Mouse (Mus musculus): Measurements from ENCODE around the gene Hist1h3i. TPM values are rescaled to one million over a fixed set of nuclear protein-coding genes. Genes with fewer than 3 reads are reported as not detected.
"Not testable (repeated sequence)": the region's sequence is repeated elsewhere in the genome, so short reads cannot be mapped to it uniquely, and the experiment has no call there.

Gene Hist1h3i
- polyA plus RNA-seq, 1 experiment from 2014 or later: 158 TPM

DNA sequence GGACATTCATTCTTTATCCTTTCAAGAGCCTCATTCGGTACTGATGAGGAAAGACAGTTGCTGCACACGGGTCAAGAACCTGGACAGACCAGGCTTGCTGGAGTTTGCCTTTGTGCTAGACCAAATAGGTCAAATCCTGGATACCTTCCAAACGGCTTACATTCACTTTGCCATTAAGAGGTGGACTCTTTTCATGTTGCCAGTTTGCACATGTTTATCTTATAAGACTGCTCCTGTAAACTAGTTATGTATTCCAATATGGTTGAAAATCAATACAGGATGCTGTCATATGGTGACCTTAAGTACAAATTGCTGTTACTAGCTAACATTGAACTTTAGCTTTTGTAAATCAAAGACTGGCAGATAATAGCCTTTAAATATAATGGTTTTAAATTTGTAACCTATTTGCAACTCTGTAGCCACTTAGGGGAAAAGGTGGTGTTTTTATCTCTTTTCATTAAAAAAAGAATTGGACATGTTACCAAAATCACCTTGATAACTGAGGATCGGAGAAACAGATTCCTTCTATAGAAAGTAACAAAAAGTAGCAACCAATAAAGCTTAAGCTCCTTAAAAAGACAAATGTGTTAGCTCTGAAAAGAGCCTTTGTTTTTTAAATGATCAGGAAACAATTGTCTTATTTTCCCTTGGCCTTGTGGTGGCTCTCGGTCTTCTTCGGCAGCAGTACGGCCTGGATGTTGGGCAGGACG is 3.2 kb upstream of the Hist1h3i start:
- H3K27me3 ChIP-seq (ENCODE audit: control insufficient read depth, insufficient read depth, low read depth, low read length): no peaks in the 10 kb centered on the region
- H3K36me3 ChIP-seq (ENCODE audit: control insufficient read depth, insufficient read depth): no peaks in the 10 kb centered on the region
- H3K4me3 ChIP-seq (ENCODE audit: low read depth, low read length): peak overlapping the region; percentile 60
- H3K27ac ChIP-seq (ENCODE audit: low read length): peak overlapping the region; percentile 97
- H3K9me3 ChIP-seq (replicated peaks; ENCODE audit: control insufficient read depth, low read length): no peaks in the 10 kb centered on the region
- peaks cover 30% of the 10 kb centered on the region for H3K4me1 ChIP-seq (ENCODE audit: control insufficient read depth, low read depth, low read length)
- no peak for ATAC-seq (ENCODE audit: low read depth)
- 6% methylated on average over 8 of the region's 8 CpGs for WGBS (ENCODE audit: insufficient replicate concordance)
- H3K9ac ChIP-seq (ENCODE audit: low read depth, low read length): peak overlapping the region; percentile 81
- peak overlapping the region; percentile 77 for H3K4me2 ChIP-seq (ENCODE audit: low read depth, low read length)

DNA sequence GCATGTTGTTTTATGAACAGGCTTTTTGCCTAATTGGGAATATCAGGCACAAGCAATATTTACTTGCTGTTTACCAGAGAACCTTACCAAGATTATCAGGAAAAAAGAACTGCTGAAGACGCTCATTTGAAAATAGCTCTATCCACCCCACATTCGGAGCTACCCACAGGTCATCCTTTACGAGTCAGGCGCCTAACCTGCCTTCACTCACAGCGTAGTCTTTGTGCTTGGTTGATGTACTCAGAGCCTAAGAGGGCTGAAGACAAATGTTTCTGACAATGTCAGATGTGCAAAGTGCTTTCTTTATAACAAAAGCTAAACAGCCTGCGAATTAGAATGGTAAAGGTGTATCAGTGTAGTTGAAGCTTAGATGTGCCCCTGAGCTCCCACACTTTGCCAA is 1.1 kb upstream of the Hist1h3i start:
- no peak for ATAC-seq (ENCODE audit: low read depth)
- peaks cover 29% of the 10 kb centered on the region for H3K4me1 ChIP-seq (ENCODE audit: control insufficient read depth, low read depth, low read length)
- 54% methylated on average over 6 of the region's 6 CpGs for WGBS (ENCODE audit: insufficient replicate concordance)
- H3K27me3 ChIP-seq (ENCODE audit: control insufficient read depth, insufficient read depth, low read depth, low read length): no peaks in the 10 kb centered on the region
- peak overlapping the region; percentile 73 for H3K9ac ChIP-seq (ENCODE audit: low read depth, low read length)
- H3K4me2 ChIP-seq (ENCODE audit: low read depth, low read length): peak overlapping the region; percentile 82
- peak overlapping the region; percentile 62 for H3K4me3 ChIP-seq (ENCODE audit: low read depth, low read length)
- H3K9me3 ChIP-seq (replicated peaks; ENCODE audit: control insufficient read depth, low read length): no peaks in the 10 kb centered on the region
- H3K27ac ChIP-seq (ENCODE audit: low read length): peak overlapping the region; percentile 99
- no peaks in the 10 kb centered on the region for H3K36me3 ChIP-seq (ENCODE audit: control insufficient read depth, insufficient read depth)

DNA sequence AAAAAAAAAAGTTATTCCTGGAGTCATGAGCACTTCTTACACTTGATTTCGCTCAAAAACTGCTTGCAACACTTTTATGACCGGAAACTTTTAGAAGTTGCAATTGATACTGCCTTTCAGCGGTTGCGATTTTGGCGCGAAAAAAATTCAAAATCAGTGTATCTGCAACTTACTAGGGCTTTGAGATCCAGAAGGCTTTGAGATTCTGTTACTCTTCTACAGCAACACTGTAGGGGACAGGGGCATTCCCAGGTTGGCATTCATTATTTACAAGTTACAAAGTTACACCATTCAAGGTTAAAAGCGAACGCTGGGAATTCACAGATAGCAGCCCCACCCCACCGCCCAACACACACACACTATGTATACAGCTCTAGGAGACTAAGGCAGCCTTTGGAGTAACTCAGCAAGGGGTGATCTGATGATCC is 578 bp upstream of the Hist1h3i start:
- Histone ChIP-seq H3K9me3 (replicated peaks; ENCODE audit: control insufficient read depth, low read length) (no peaks in the 10 kb centered on the region), H3K4me3 (ENCODE audit: low read depth, low read length) (peak overlapping the region; percentile 62), H3K4me1 (ENCODE audit: control insufficient read depth, low read depth, low read length) (peaks cover 29% of the 10 kb centered on the region), H3K27me3 (ENCODE audit: control insufficient read depth, insufficient read depth, low read depth, low read length) (no peaks in the 10 kb centered on the region), H3K9ac (ENCODE audit: low read depth, low read length) (peak overlapping the region; percentile 73), H3K27ac (ENCODE audit: low read length) (peak overlapping the region; percentile 99), H3K4me2 (ENCODE audit: low read depth, low read length) (peak overlapping the region; percentile 82), H3K36me3 (ENCODE audit: control insufficient read depth, insufficient read depth) (no peaks in the 10 kb centered on the region)
- WGBS (ENCODE audit: insufficient replicate concordance): 2% methylated on average over 9 of the region's 9 CpGs
- ATAC-seq (ENCODE audit: low read depth): no peak

DNA sequence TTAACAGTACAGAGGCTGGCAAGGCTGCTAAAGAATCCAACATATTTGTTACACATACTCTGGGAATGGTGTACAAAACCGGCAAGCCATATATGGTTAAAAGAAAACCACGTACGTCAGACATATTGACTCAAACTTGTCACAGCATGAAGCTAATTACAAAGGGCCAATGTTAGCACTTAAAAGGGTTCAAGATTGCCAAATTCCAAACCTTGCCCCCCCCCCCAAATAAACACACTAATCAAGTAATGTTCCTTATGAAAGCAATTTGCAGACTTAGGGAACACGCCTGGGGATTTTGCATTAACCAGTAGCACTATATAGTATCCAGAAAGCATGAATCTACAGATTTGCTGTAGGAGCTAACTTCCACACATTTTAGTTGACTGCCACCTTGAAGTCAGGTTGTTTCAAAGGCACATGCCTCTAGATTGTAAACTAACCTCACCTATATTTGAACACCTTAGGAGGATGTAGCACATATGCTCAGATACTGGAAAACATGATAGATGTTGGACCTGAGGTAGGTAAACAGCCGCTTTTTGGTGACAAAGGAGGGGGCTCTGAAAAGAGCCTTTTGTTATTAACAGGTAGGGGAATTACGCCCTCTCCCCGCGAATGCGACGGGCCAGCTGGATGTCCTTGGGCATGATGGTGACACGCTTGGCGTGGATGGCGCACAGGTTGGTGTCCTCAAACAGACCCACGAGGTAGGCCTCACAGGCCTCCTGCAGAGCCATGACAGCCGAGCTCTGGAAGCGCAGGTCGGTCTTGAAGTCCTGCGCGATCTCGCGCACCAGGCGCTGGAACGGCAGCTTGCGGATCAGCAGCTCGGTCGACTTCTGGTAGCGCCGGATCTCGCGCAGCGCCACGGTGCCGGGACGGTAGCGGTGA is 562 bp downstream of the Hist1h3i start:
- peak overlapping the region; percentile 62 for H3K4me3 ChIP-seq (ENCODE audit: low read depth, low read length)
- not testable (repeated sequence) for H3K36me3 ChIP-seq (ENCODE audit: control insufficient read depth, insufficient read depth); H3K9me3 ChIP-seq (replicated peaks; ENCODE audit: control insufficient read depth, low read length); H3K27me3 ChIP-seq (ENCODE audit: control insufficient read depth, insufficient read depth, low read depth, low read length)
- peak overlapping the region; percentile 82 for H3K4me2 ChIP-seq (ENCODE audit: low read depth, low read length)
- WGBS (ENCODE audit: insufficient replicate concordance): under 1% methylated on average over 15 of the region's 35 CpGs
- H3K9ac ChIP-seq (ENCODE audit: low read depth, low read length): peak overlapping the region; percentile 71
- peak overlapping the region; percentile 99 for H3K27ac ChIP-seq (ENCODE audit: low read length)
- peak; percentile 1; the same call in 1 of the 2 replicates for ATAC-seq (ENCODE audit: low read depth)
- H3K4me1 ChIP-seq (ENCODE audit: control insufficient read depth, low read depth, low read length): peaks cover 23% of the 10 kb centered on the region

DNA sequence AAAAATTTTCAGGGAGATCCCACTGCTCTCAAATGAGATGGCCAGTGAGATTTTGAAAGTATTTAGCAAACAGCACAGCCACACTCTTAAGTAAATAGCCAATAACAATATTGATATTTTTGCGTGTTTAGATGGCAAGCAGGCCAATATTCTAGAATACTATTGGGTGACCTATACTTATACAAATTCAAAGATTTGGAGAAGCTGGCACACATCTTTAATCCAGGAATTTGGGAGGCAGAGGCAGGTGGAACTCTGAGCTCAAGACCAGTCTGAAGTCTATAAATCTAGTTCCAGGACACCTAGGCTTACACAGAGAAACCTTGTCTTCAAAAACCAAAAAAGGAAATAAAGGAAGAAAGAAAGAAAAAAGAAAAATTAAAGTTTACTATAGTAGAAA is 1.5 kb downstream of the Hist1h3i start:
- 87% methylated on average over 1 of the region's 1 CpGs for WGBS (ENCODE audit: insufficient replicate concordance)
- no peak for ATAC-seq (ENCODE audit: low read depth)
- Histone ChIP-seq H3K9ac (ENCODE audit: low read depth, low read length) (peak overlapping the region; percentile 34), H3K4me3 (ENCODE audit: low read depth, low read length) (peak overlapping the region; percentile 44), H3K4me2 (ENCODE audit: low read depth, low read length) (peak overlapping the region; percentile 72), H3K27me3 (ENCODE audit: control insufficient read depth, insufficient read depth, low read depth, low read length) (no peaks in the 10 kb centered on the region), H3K4me1 (ENCODE audit: control insufficient read depth, low read depth, low read length) (peaks cover 32% of the 10 kb centered on the region), H3K27ac (ENCODE audit: low read length) (peak overlapping the region; percentile 89), H3K9me3 (replicated peaks; ENCODE audit: control insufficient read depth, low read length) (no peaks in the 10 kb centered on the region), H3K36me3 (ENCODE audit: control insufficient read depth, insufficient read depth) (no peaks in the 10 kb centered on the region)

DNA sequence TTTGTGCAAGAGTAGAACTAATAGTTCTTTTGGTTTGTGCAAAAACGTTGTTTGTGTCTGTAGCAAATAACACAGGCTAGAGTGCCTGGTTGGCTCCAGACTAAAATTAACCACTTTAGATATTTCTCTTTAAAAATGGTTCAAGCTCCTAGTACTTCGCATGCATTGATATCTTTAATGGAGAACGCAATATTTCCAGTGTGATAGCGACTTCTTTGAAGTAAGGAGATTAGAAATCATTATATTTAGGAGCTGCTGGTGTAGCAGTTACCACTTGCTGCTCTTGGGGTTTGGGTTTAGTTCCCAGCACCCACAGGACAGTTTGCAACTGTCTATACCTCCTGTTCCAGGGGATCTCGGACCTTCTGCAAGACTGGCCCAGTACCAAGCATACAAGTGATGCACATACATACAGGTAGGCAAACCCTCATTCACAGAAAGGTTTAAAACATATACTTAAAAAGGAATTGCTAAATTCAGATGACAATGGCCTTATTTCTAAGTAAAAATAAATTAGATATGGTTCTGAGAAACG is 2.1 kb downstream of the Hist1h3i start:
- ATAC-seq (ENCODE audit: low read depth): no peak
- 31% methylated on average over 6 of the region's 6 CpGs for WGBS (ENCODE audit: insufficient replicate concordance)
- Histone ChIP-seq H3K27ac (ENCODE audit: low read length) (peak overlapping the region; percentile 99), H3K9ac (ENCODE audit: low read depth, low read length) (peak overlapping the region; percentile 86), H3K9me3 (replicated peaks; ENCODE audit: control insufficient read depth, low read length) (no peaks in the 10 kb centered on the region), H3K4me3 (ENCODE audit: low read depth, low read length) (peak overlapping the region; percentile 70), H3K4me2 (ENCODE audit: low read depth, low read length) (peak overlapping the region; percentile 87), H3K36me3 (ENCODE audit: control insufficient read depth, insufficient read depth) (no peaks in the 10 kb centered on the region), H3K4me1 (ENCODE audit: control insufficient read depth, low read depth, low read length) (peaks cover 37% of the 10 kb centered on the region), H3K27me3 (ENCODE audit: control insufficient read depth, insufficient read depth, low read depth, low read length) (no peaks in the 10 kb centered on the region)

DNA sequence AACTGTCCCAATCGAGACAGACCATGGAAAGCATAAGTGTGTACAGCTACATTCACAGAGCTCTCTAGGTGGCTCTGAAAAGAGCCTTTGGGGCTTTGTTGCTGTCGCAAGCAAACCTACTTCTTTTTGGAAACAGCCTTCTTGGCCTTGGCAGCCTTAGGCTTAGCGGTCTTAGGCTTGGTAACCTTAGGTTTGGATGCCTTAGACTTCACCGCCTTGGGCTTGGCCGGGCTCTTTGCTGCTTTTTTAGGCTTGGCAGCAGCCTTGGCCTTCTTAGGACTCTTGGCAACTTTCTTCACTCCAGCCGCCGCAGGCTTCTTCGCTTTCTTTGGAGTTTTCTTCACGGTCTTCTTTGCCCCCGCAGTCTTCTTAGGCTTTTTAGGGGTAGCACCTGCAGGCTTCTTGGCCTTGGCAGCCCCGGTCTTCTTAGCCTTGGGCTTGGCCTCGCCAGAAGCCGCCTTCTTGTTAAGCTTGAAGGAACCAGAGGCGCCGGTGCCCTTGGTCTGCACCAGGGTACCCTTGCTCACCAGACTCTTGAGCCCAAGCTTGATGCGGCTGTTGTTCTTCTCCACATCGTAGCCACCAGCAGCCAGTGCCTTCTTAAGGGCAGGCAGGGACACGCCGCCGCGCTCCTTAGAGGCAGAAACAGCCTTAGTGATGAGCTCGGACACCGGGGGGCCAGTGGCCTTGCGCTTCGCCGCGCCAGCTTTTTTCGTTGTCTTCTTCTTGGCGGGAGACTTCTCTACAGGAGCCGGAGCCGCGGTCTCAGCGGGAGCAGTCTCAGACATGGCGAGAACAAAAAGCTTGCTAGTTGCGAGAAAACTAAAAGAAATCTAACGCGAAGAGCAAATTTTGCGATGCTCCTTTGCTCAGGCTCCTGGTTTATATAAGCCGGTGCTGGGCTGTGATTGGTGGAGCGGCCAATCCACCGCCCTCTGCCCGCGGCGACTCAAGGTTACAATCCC is 3.1 kb downstream of the Hist1h3i start, which contains the start of gene Hist1h1b:
TSS of gene Hist1h1b (minus strand) at position 859 of the 965 bp plus-strand sequence.
- Histone ChIP-seq H3K27me3 (ENCODE audit: control insufficient read depth, insufficient read depth, low read depth, low read length) (no peaks in the 10 kb centered on the region), H3K9me3 (replicated peaks; ENCODE audit: control insufficient read depth, low read length) (no peaks in the 10 kb centered on the region), H3K4me3 (ENCODE audit: low read depth, low read length) (peak within 1 kb of the TSS; percentile 70), H3K4me1 (ENCODE audit: control insufficient read depth, low read depth, low read length) (peaks cover 34% of the 10 kb centered on the region), H3K36me3 (ENCODE audit: control insufficient read depth, insufficient read depth) (no peaks in the 10 kb centered on the region), H3K27ac (ENCODE audit: low read length) (peak within 1 kb of the TSS; percentile 99), H3K9ac (ENCODE audit: low read depth, low read length) (peak within 1 kb of the TSS; percentile 86), H3K4me2 (ENCODE audit: low read depth, low read length) (peak within 1 kb of the TSS; percentile 87)
- under 1% methylated on average over 44 of the region's 44 CpGs for WGBS (ENCODE audit: insufficient replicate concordance)
- ATAC-seq (ENCODE audit: low read depth): peak; percentile 51

Measured in liver, embryonic 16.5 days (tissue).